Mouse (Mus musculus) bone marrow macrophage, adult 2 months (primary cell): ENCODE results near the gene Commd8.

Experiments
- CTCF ChIP-seq: IDR thresholded peaks from 2 replicates; pipeline ENCODE4 v1.5.1; 2012; ENCODE audit warnings: low read depth, mild to moderate bottlenecking, low read length, moderate library complexity
- POLR2A ChIP-seq: IDR thresholded peaks from 2 replicates; pipeline ENCODE4 v1.6.1; 2012; ENCODE audit warnings: mild to moderate bottlenecking, low read depth, low read length, borderline replicate concordance

DNA sequence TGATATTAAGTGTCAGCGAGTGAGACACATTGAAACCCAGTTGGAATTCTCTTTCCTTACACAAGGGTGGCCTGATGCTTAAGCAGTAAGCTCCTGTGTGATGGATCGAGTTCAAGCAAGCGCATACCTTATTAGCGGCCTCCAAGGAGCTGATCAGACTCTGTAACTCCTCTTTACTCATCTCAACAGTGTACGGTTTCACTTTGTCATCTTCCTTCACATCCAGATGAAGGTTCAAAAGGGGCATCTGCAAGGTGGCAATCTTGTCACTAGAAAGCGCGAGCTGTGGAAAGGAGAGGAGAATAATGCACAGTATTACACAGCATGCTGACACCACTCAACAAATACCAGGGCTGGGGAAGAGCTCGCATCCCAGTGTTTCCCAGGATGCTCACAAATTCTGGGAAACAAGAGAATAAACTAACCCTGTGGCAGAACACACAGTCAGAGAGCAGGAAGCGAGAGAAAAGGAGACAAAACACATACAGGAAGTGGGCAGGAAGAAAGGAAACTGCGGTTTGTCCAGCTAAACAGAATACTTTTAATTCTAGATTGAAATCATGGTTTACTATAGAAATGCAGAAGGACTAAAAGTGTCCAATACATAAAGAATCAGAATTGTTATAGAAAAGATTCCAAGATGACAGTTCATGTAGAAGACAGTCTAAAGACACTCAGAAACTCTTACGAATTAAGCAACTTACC lies 7.1 kb downstream of the Commd8 start:
- TF ChIP-seq CTCF = no peak
- no peak for TF ChIP-seq POLR2A
